Mouse (Mus musculus) cerebellum, adult 8-10 months (tissue): Measurements from ENCODE around the gene Ttll8.

Source experiments
- DNase-seq: peaks from one replicate; pipeline ENCODE4 v3.0.0; 2022

Ttll8 gene

GRCm38 (mm10) chr15:88881253-88882044 lies 72.8 kb downstream of the Ttll8 start:
- DNase-seq, result no peak

GRCm38 (mm10) chr15:88877021-88877400 lies 77.2 kb downstream of the Ttll8 start:
- DNase-seq, result no peak

- DNase-seq, result peak; percentile 87
These were observed 77.8 kb downstream of the Ttll8 start for GRCm38 (mm10) chr15:88876155-88877020.

DNA sequence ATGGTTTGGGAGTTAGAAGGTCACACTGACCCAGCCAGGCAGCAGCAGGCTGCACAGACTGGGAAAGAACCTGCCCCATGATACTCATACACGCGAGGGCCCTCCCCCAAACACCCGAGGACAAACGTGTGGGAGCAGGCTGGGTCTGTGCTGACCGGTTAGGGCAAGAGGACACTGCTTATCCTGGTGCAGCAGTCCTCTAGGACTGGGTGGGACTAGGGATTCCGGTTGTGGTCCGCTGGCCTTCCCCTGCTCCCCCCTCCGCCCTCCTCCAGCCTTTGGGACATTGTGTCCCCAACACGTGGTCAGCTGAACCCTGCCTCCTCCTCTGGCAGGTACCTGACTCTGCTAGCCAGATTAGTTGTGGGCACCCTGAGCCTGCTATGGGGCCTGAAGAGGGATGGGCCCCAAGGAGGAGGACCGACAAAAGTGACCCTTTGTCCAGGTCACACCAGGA lies 78.6 kb downstream of the Ttll8 start:
- DNase-seq, result no peak

- no peak for DNase-seq
These were observed 79.7 kb downstream of the Ttll8 start for GRCm38 (mm10) chr15:88874477-88874876.

GRCm38 (mm10) chr15:88874061-88874460 lies 80.2 kb downstream of the Ttll8 start:
- no peak for DNase-seq

- DNase-seq, result no peak
These were observed 83.6 kb downstream of the Ttll8 start for GRCm38 (mm10) chr15:88870418-88871185.

- DNase-seq, result no peak
These were observed 86.0 kb downstream of the Ttll8 start for GRCm38 (mm10) chr15:88868024-88868742.

DNA sequence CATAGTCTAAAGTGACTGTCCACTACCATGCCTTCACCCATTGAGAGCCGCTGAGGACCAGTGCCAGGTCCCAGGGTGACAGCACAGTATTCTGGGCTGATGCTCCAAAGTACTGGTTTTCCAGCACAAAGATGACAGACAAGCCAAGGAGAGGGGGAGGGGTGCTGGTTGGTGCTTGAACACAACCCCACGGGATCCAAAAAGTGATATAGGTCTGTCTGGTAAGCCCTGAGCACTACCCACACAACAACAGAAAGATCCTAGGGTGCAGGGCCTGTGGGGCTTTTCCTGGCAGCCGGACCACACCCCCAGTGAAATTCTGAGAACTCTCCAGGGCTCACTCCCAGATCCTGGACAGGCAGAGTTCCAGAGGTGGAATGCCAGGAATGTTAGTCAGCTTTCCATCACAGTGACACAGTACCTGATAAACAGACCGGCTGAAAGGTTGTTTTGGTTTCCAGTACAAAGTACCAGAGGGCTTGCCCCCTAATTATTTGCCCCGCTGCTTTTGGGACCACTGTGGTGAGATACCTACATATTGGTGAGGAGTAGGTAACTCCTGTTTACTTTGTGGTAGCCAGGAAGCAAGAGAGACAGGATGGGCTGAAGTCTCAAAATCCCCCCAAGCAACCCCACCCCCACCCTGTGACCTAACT lies 86.7 kb downstream of the Ttll8 start:
- peak; percentile 30 for DNase-seq

GRCm38 (mm10) chr15:88866934-88867356 lies 87.3 kb downstream of the Ttll8 start:
- no peak for DNase-seq

- DNase-seq, result peak; percentile 28
These were observed 88.1 kb downstream of the Ttll8 start for GRCm38 (mm10) chr15:88865888-88866695.

GRCm38 (mm10) chr15:88865061-88865460 lies 89.2 kb downstream of the Ttll8 start:
- peak; percentile 57 for DNase-seq

DNA sequence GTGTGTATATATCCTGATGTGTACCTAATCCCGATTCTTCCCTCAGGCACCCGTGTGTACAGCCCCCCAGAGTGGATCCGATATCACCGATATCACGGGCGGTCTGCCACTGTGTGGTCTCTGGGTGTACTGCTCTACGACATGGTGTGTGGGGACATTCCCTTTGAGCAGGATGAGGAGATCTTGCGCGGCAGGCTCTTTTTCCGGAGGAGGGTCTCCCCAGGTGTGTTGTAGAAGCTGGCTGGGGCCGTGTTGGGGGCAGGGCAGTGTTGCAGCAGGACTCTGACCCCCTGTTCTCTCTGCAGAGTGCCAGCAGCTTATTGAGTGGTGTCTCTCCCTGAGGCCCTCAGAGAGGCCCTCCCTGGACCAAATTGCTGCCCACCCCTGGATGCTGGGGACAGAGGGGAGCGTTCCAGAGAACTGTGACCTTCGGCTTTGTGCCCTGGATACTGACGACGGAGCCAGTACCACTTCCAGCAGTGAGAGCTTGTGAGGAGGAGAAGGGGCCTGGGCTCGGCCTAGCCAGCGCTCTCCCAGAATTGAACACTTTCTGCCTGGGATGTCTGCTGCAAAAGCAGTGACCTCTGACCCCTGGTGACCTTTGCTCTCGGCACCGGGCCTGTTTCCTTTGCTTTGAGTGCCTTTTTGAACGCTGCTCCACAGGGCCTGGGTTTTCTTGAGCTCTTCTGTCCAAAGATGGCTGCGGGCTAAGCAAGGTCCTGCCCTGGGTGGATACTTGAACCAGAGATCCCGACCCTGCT lies 89.8 kb downstream of the Ttll8 start:
- DNase-seq, result peak; percentile 56

- DNase-seq, result peak; percentile 86
These were observed 90.5 kb downstream of the Ttll8 start for GRCm38 (mm10) chr15:88863695-88864231.

- DNase-seq, result peak; percentile 76
These were observed 91.1 kb downstream of the Ttll8 start for GRCm38 (mm10) chr15:88862881-88863694.

DNA sequence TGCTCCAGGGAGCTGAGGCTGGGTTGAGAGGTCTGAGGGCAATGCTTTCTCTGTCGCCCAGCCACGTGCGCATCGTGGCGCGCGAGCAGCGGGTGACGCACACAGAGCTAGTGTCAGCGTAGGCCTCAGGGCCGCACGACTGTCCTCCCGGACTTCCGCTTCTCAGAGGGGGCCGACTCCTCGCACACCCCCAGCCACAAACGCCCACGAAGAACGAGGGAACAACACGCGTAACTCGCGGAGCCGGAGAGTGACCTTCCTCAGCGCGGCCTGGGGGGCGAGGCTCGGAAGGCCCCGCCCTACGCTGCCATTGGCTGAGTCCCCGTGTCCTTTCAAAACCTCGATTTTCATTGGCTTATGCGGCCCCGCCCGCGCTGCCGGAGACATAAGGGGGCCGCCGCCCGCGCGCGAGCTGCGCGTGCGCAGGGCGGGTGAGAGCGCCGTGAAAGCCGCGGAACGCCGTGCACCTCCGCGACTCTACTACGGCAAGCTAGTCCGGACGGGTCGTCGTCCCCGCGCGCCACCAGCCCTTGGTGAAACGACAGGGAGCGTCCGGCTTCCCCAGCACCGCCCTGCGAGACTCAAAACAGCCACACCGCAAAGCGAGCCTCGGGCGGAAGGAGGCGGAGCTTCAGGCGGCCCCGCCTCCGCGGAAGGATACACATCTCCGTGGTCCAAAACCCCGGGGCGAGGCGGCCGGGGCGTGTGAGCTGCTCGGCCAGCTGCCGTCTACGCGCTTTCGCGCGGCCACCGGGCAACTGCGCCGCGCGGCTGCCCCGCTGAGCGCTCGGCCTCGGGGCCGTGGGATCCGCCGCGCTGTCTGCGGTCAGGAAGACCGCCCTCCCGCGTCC lies 92.2 kb downstream of the Ttll8 start, which contains the start of gene Pim3:
TSS of gene Pim3 (plus strand) at position 415 of the 851 bp plus-strand sequence.
- DNase-seq, result peak; percentile 97

GRCm38 (mm10) chr15:88860781-88861180 lies 93.4 kb downstream of the Ttll8 start:
- DNase-seq, result peak; percentile 52
